Mouse (Mus musculus) embryonic facial prominence, embryonic 15.5 days (tissue): ENCODE data around the gene Arhgap22. TPM values are rescaled to one million over a fixed set of nuclear protein-coding genes. Genes with fewer than 3 reads are reported as not detected.

ENCODE experiments used
- ATAC-seq: fragments of 200-750 bp; cut with Nextera tagmentation; 2 replicates; pipeline ENCODE4 v1.8.0; 2017; ENCODE audit warnings: low read depth, moderate TSS enrichment; ENCODE audit not compliant: insufficient number of reproducible peaks, low FRiP score, low TSS enrichment
- H3K27ac ChIP-seq: fragments of 300-500 bp; sonication (generic); replicated peaks from 2 replicates; pipeline ENCODE4 v1.5.1; 2015; ENCODE audit warnings: mild to moderate bottlenecking, inconsistent platforms
- H3K27me3 ChIP-seq: fragments of 300-500 bp; sonication (generic); 2 replicates; pipeline ENCODE4 v1.6.1; 2015; ENCODE audit warnings: inconsistent platforms
- H3K36me3 ChIP-seq: fragments of 300-500 bp; sonication (generic); 2 replicates; pipeline ENCODE4 v1.6.1; 2015; ENCODE audit warnings: mild to moderate bottlenecking, inconsistent platforms
- H3K4me1 ChIP-seq: fragments of 300-500 bp; sonication (generic); 2 replicates; pipeline ENCODE4 v1.6.1; 2015; ENCODE audit warnings: inconsistent platforms
- H3K4me2 ChIP-seq: fragments of 300-500 bp; sonication (generic); replicated peaks from 2 replicates; pipeline ENCODE4 v1.6.1; 2015; ENCODE audit warnings: mild to moderate bottlenecking, inconsistent platforms
- H3K4me3 ChIP-seq: fragments of 300-500 bp; sonication (generic); replicated peaks from 2 replicates; pipeline ENCODE4 v1.5.1; 2015; ENCODE audit warnings: mild to moderate bottlenecking, inconsistent platforms
- H3K9ac ChIP-seq: fragments of 300-500 bp; sonication (generic); 2 replicates; pipeline ENCODE4 v1.6.1; 2015; ENCODE audit warnings: inconsistent platforms
- H3K9me3 ChIP-seq: fragments of 300-500 bp; sonication (generic); replicated peaks from 2 replicates; pipeline ENCODE4 v1.6.1; 2016; ENCODE audit warnings: inconsistent platforms
- WGBS: fragments of 180-500 bp; shearing (Covaris S2); methylation state at CpG from one replicate; pipeline ENCODE4 v1.1.7; 2015; 5-methylcytosine and 5-hydroxymethylcytosine counted together
- polyA plus RNA-seq: library from polyadenylated mRNA; unstranded; fragments of >200 nt; fragmentation: Nextera tagmentation; extraction: Ambion mirVana; gene quantifications from 2 replicates; pipeline ENCODE4 v1.2.1, GENCODE M21; 2015

The Arhgap22 gene
- polyA plus RNA-seq, 1 experiment from 2014 or later: 4.8 TPM

DNA sequence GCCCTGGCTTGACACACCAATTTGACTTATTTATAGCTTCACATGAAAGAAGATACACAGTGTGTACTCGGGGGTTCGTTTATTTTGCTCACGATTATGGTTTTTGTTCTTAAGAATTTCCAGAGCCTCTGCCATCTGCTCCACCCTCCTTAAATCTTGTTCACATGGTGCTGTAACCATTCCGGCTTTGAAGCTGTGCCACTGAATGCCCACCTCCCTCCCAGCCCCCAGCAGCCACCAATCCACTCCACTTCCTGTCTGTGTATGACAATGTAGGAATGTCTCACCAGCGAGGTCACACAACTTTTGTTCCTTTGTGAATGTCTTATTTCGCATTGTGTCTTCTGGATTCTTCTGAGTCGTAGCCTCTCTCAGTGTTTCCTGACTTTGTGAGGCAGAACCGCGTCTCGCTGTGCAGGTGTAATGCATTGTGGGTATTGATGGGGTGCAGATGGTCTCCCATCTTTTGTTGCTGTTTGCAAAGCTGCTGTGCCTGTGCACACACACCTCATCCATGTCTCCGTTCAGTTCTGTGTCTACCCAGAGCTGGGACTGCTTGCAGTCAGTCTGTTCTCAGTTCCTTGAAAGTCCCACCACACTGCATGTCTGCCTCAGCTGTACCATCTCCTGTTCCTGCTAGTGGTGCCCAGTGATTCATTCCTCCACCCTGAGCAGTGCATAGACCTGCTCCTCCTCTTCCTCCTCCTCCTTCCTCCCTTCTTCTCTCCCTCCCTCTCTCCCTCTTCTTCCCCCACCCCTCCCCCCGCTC lies 144.0 kb downstream of the Arhgap22 start:
- WGBS: 56% methylated on average over 12 of the region's 12 CpGs
- Histone ChIP-seq H3K27me3 (0 out of 2 replicates have a peak, but pooled peaks cover 4% of the 10 kb centered on the region), H3K27ac (no peak overlapping the region), H3K4me2 (no peak overlapping the region), H3K4me1 (peaks cover 3% of the 10 kb centered on the region; the same call in 1 of the 2 replicates), H3K36me3 (no peaks in the 10 kb centered on the region), H3K9me3 (no peaks in the 10 kb centered on the region), H3K4me3 (no peak overlapping the region), H3K9ac (no peak overlapping the region)
- no peak for ATAC-seq

- 87% methylated on average over 8 of the region's 8 CpGs for WGBS
- no peak for ATAC-seq
- H3K27ac ChIP-seq: no peak overlapping the region
These were observed 145.1 kb downstream of the Arhgap22 start for GRCm38 (mm10) chr14:33358891-33359290.

DNA sequence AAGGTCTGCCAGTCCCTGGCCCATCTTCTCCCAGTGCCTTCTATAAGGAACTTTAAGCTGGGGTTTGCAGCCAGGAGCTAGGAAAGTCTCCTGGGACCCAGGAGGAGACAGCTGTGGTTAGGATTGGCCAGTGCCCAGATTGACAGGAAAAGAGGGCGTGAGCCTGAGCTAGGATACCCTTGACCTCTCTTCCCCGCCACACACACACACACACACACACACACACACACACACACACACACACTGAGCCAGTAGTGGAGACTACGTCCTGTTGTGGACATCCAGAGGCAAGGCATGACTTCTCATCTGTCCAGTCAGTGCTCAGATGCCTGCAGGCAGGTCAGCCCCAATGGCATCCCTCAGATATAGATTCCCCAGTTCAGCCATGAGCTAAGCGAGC lies 147.7 kb downstream of the Arhgap22 start:
- Histone ChIP-seq H3K27ac (no peak overlapping the region), H3K9me3 (no peaks in the 10 kb centered on the region), H3K4me1 (no peaks in the 10 kb centered on the region; the same call in 1 of the 2 replicates), H3K27me3 (0 out of 2 replicates have a peak, but pooled peaks cover 4% of the 10 kb centered on the region), H3K36me3 (no peaks in the 10 kb centered on the region), H3K4me3 (no peak overlapping the region), H3K9ac (no peak overlapping the region), H3K4me2 (no peak overlapping the region)
- 48% methylated on average over 4 of the region's 4 CpGs for WGBS
- ATAC-seq: no peak

More at GRCm38 (mm10) chr14:33358891-33359290, 145.1 kb downstream of the Arhgap22 start:
- Histone ChIP-seq H3K27me3 (0 out of 2 replicates have a peak, but pooled peaks cover 4% of the 10 kb centered on the region), H3K9ac (no peak overlapping the region), H3K9me3 (no peaks in the 10 kb centered on the region), H3K4me1 (peaks cover 1% of the 10 kb centered on the region; the same call in 1 of the 2 replicates), H3K4me3 (no peak overlapping the region), H3K36me3 (no peaks in the 10 kb centered on the region), H3K4me2 (no peak overlapping the region)

- 58% methylated on average over 14 of the region's 14 CpGs for WGBS
- no peaks in the 10 kb centered on the region for H3K36me3 ChIP-seq
- H3K4me2 ChIP-seq: no peak overlapping the region
- H3K9me3 ChIP-seq: no peaks in the 10 kb centered on the region
- no peak overlapping the region for H3K27ac ChIP-seq
- H3K4me3 ChIP-seq: no peak overlapping the region
- no peak for ATAC-seq
- no peak overlapping the region for H3K9ac ChIP-seq
- 0 out of 2 replicates have a peak, but pooled peaks cover 4% of the 10 kb centered on the region for H3K27me3 ChIP-seq
- H3K4me1 ChIP-seq: no peaks in the 10 kb centered on the region; the same call in 1 of the 2 replicates
These were observed 148.3 kb downstream of the Arhgap22 start for GRCm38 (mm10) chr14:33362122-33362521.

DNA sequence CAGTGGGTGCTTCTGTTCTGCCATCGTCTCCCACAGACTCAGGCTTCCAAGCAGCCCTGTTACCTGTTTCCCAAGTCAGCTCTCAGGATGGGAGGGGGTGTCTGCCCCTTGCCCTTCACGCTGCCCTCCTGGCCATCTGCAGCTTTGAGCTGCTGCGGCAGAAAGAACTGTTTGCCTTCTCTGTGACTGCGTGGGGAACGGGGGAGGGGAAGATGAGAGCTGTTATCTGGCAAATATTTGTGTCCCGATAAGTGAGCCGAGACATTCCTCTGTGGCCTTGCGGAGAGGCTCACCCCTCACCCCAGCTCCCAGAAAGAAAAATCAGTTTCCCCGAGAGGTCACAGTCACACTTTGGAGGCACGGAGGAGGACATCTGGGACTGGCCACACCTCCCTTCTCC lies 149.0 kb downstream of the Arhgap22 start:
- 25% methylated on average over 10 of the region's 10 CpGs for WGBS
- no peaks in the 10 kb centered on the region; the same call in 1 of the 2 replicates for H3K4me1 ChIP-seq
- H3K4me2 ChIP-seq: no peak overlapping the region
- no peaks in the 10 kb centered on the region for H3K9me3 ChIP-seq
- no peak overlapping the region for H3K27ac ChIP-seq
- no peak for ATAC-seq
- 0 out of 2 replicates have a peak, but pooled peaks cover 4% of the 10 kb centered on the region for H3K27me3 ChIP-seq
- H3K36me3 ChIP-seq: no peaks in the 10 kb centered on the region
- H3K9ac ChIP-seq: no peak overlapping the region
- no peak overlapping the region for H3K4me3 ChIP-seq

GRCm38 (mm10) chr14:33363611-33364010 lies 149.8 kb downstream of the Arhgap22 start:
- Histone ChIP-seq H3K9me3 (no peaks in the 10 kb centered on the region), H3K27ac (no peak overlapping the region), H3K4me2 (no peak overlapping the region), H3K36me3 (no peaks in the 10 kb centered on the region), H3K4me1 (no peaks in the 10 kb centered on the region), H3K4me3 (no peak overlapping the region), H3K27me3 (0 out of 2 replicates have a peak, but pooled peaks cover 2% of the 10 kb centered on the region), H3K9ac (no peak overlapping the region)
- ATAC-seq: no peak
- WGBS: 81% methylated on average over 5 of the region's 5 CpGs

DNA sequence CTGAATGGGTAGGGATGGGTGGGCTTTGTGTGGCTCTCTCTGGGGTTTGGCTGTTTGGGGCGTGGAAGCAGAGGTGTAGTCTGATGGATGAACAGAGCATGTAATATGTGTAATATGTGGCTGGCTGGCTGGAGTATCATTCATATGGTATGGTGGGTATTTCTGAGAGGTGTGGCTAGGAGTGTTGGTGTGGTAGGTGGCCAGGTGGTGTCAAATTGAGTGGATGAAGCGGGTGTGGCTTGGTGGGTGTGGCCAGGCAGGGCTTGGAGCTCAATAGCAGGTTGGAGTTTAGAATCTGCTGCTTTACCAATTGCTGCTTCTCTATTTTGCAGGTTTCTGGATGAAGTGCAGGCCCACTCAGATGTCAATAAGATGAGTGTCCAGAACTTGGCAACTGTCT lies 150.2 kb downstream of the Arhgap22 start:
- H3K27me3 ChIP-seq: no peaks in the 10 kb centered on the region
- no peak overlapping the region for H3K4me2 ChIP-seq
- H3K36me3 ChIP-seq: no peaks in the 10 kb centered on the region
- H3K9me3 ChIP-seq: no peaks in the 10 kb centered on the region
- no peak overlapping the region for H3K27ac ChIP-seq
- 88% methylated on average over 2 of the region's 2 CpGs for whole genome bisulfite sequencing
- H3K9ac ChIP-seq: no peak overlapping the region
- H3K4me1 ChIP-seq: no peaks in the 10 kb centered on the region
- ATAC-seq: no peak
- H3K4me3 ChIP-seq: no peak overlapping the region

DNA sequence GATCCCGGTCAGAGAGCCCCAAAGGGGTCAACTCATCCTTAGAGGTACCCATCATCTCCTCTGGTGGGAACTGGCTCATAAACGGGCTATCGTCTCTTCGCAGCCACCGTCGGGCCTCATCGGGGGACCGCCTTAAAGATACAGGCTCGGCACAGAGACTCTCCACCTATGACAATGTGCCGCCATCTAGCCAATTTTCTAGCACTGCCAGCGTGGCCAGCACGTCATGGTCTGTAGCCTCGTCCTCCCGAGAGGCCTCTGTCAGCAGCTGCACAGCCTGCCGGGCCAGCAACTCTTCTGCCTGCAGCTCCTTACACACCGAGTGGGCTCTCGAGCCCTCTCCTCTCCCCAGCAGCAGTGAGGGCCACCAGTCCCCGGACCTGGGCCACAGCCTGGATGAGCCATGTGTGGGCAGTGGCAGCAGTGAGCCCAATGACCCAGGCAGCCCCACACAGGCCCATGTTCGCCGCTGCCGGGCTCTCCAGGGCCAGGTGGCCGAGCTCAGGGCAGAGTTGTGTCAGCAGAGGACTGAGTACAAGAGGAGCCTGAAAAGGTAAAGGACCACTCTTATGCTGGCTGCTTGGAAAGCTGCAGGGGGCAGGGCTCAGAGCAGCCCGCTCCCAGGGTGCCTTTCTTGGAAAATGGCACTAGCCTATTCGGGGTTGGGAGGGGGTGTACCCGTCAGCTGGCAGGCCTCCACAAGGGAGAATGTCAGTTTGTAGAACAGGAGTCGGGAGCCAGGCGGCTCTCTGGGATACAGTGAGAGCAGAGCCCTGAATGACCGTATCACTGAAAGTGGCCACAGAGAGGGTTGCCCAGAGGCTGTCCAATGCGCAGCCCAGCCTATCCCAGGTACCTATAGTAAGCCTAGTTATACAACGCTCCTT lies 153.3 kb downstream of the Arhgap22 start:
- no peak overlapping the region for H3K27ac ChIP-seq
- no peak for ATAC-seq
- H3K9ac ChIP-seq: no peak overlapping the region
- no peak overlapping the region for H3K4me3 ChIP-seq
- H3K4me1 ChIP-seq: peaks cover 6% of the 10 kb centered on the region
- no peak overlapping the region for H3K4me2 ChIP-seq
- H3K27me3 ChIP-seq: no peaks in the 10 kb centered on the region
- WGBS: 77% methylated on average over 30 of the region's 30 CpGs
- no peaks in the 10 kb centered on the region for H3K36me3 ChIP-seq
- no peaks in the 10 kb centered on the region for H3K9me3 ChIP-seq

DNA sequence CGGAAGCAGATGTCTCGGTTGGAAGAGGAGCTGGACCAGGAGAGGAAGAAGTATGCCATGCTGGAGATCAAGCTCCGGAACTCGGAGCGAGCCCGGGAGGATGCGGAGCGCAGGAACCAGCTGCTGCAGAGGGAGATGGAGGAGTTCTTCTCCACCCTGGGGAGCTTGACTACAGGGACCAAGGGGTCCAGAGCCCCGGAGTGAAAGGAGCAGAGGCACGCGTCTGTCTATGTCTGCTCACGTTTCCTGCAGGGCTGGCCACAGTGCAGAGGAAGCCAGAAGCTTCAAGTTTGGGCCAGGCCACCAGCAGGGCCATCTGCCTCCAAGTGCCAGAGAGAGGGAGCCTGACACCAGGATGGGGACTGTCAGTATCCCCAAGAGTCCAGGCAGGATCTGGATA lies 155.5 kb downstream of the Arhgap22 start:
- Histone ChIP-seq H3K4me1 (peaks cover 6% of the 10 kb centered on the region), H3K27me3 (no peaks in the 10 kb centered on the region), H3K9me3 (no peaks in the 10 kb centered on the region), H3K36me3 (no peaks in the 10 kb centered on the region), H3K4me2 (no peak overlapping the region), H3K9ac (no peak overlapping the region), H3K27ac (no peak overlapping the region), H3K4me3 (no peak overlapping the region)
- WGBS: 78% methylated on average over 12 of the region's 12 CpGs
- no peak for ATAC-seq

DNA sequence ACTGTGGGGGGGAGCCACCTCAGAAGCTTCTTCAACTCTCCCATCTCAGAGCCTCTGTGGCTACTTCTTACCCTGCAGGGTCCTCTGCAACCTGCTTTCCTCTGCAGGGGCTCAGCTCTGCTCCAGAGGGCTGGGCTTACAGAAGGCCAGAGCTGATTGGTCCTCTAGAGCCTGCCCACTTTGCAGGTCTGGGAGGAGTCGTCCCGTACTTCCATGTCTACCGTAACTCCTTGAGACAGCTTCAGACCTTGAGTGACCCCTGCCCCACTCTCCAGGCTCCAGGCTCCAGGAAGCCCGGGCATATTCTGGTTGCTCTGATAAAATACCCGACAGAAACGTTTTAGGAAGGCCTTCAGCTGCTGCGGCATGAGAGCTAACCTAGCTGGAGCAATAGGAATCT lies 156.2 kb downstream of the Arhgap22 start:
- ATAC-seq: 0 out of 2 replicates have a peak, but pooled peaks have one; percentile 36
- H3K9ac ChIP-seq: no peak overlapping the region
- H3K36me3 ChIP-seq: no peaks in the 10 kb centered on the region
- H3K27me3 ChIP-seq: no peaks in the 10 kb centered on the region
- no peak overlapping the region for H3K27ac ChIP-seq
- no peak overlapping the region for H3K4me3 ChIP-seq
- peak overlapping the region; percentile 34 for H3K4me2 ChIP-seq
- no peaks in the 10 kb centered on the region for H3K9me3 ChIP-seq
- H3K4me1 ChIP-seq: peaks cover 6% of the 10 kb centered on the region
- WGBS: 11% methylated on average over 7 of the region's 7 CpGs

DNA sequence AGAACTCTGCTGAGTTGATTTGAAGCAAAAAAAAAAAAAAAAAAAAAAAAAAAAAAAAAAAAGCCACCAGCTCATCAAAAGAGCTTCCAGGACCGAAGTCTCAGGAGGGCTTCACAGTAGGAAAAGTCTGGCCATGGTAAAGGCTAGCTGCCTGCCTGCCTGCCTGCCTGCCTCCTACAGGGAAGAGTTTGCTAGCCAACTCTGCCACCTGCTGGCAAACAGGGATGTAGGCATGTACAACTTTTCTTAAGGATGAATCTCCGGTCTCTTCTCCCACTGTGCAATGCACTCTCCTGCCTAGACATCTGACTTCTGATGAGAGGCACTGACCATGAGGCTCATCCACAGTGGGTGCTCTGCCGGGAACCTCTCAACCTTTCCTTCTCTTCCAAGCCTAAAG lies 157.4 kb downstream of the Arhgap22 start:
- Histone ChIP-seq H3K4me3 (no peak overlapping the region), H3K27me3 (no peaks in the 10 kb centered on the region), H3K36me3 (no peaks in the 10 kb centered on the region), H3K4me2 (no peak overlapping the region), H3K27ac (no peak overlapping the region), H3K9ac (no peak overlapping the region), H3K4me1 (peaks cover 6% of the 10 kb centered on the region), H3K9me3 (no peaks in the 10 kb centered on the region)
- ATAC-seq: peak; percentile 55; the same call in 1 of the 2 replicates
- WGBS: 13% methylated on average over 3 of the region's 3 CpGs
